Mouse (Mus musculus): Measurements from ENCODE around the gene Tob2. TPM values are rescaled to one million over a fixed set of nuclear protein-coding genes. Genes with fewer than 3 reads are reported as not detected.

Gene Tob2
- polyA plus RNA-seq, 1 experiment from 2014 or later: 14.7 TPM

- Histone ChIP-seq H3K36me3 (no peaks in the 10 kb centered on the region), H3K4me1 (replicated peaks) (peaks cover 44% of the 10 kb centered on the region), H3K4me3 (peak overlapping the region; percentile 43), H3K27ac (ENCODE audit: poor library complexity, severe bottlenecking) (peak overlapping the region; percentile 65; the same call in 1 of the 2 replicates), H3K9me3 (replicated peaks) (no peaks in the 10 kb centered on the region), H3K9ac (peak overlapping the region; percentile 68), H3K27me3 (replicated peaks) (no peaks in the 10 kb centered on the region), H3K4me2 (peak overlapping the region; percentile 76)
- peak; percentile 80 for ATAC-seq (ENCODE audit: insufficient number of reproducible peaks, low FRiP score)
- WGBS: 1% methylated on average over 33 of the region's 33 CpGs
Observed at GRCm38 (mm10) chr15:81836124-81836821, 22.3 kb downstream of the Tob2 start.

DNA sequence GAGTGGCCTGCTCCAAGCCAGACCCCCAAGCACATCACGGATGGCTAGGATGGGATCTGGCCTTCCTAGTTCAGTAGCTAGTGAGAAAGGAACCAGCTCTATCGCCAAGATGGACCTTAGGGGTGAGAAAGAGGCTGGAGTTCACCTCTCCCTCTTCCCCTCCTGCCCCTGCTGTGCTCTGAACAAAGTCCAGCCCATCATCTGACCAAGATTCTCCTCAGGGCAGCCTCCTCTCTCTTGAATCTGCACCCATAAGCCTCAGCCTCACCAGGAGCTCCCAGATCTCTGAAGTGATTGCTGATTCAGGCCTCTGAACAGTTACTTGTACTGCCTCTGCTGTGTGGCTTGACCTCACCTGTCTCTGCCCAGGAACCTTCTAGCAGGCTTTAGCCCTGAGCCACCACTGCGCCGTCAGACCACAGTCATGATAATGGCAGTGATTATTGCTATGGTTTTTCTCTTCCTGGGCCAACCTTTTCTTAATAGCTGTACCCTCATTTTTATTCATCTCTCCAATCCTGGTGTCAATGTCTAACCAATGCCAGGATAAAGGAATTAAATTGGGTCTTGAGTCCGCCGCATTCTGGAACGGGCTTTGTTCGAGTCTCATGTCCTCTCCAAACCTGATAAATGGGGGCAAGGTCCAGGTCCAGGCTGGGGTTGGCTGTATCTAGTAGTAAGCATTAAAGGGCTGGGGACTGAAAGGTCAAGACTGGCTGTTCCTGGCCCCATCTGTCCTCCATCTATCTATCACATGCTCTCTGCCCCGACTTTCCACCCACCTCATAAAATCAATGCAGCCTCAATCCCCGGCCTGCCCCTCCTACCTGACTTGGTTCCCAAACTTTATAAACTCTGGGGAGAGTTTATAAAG, 23.4 kb downstream of the Tob2 start:
- no peaks in the 10 kb centered on the region for H3K9me3 ChIP-seq (replicated peaks)
- WGBS: 72% methylated on average over 10 of the region's 10 CpGs
- H3K27me3 ChIP-seq (replicated peaks): no peaks in the 10 kb centered on the region
- ATAC-seq (ENCODE audit: insufficient number of reproducible peaks, low FRiP score): no peak
- no peaks in the 10 kb centered on the region for H3K36me3 ChIP-seq
- H3K9ac ChIP-seq: no peak overlapping the region
- H3K4me2 ChIP-seq: peak overlapping the region; percentile 76; the same call in 1 of the 2 replicates
- H3K27ac ChIP-seq (ENCODE audit: poor library complexity, severe bottlenecking): no peak overlapping the region
- H3K4me3 ChIP-seq: no peak overlapping the region
- H3K4me1 ChIP-seq (replicated peaks): peaks cover 48% of the 10 kb centered on the region

DNA sequence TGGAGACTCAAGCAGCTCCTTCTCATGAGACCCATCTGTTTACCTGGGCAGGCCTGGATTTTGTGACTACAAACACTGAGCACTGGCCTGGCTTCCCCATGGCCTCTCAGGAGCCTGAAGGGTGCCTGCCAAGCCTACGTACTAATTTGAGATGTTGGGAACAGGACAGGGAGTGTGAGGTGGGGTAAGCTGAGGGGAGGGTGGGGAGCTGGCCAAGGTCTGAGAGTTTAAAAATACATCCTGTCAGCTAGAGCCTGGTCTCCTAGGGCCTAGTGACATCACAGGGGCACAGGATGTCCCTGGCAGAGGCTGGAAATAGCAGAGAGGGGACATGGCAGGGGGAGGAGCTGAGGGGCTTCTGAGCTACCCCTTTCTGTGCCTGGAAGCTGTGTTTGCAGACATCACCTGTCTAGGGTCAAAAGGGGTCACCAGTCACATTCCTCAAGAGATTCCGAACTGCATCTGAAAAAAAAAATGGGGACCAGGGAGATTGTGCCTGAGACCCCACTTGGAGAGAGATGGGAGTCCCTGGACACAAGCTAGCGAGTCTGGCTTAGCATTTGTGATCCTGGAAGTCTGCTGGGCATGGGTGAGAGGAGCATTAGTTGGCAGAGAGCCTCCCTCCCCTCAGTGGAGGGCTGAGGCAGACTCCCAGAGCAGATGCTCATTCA, 24.3 kb downstream of the Tob2 start:
- H3K4me2 ChIP-seq: no peak overlapping the region
- H3K27me3 ChIP-seq (replicated peaks): no peaks in the 10 kb centered on the region
- no peak for ATAC-seq (ENCODE audit: insufficient number of reproducible peaks, low FRiP score)
- no peaks in the 10 kb centered on the region for H3K9me3 ChIP-seq (replicated peaks)
- H3K9ac ChIP-seq: 0 out of 2 replicates have a peak overlapping the region, but pooled peaks have one; percentile 3
- no peak overlapping the region for H3K27ac ChIP-seq (ENCODE audit: poor library complexity, severe bottlenecking)
- H3K36me3 ChIP-seq: no peaks in the 10 kb centered on the region
- no peak overlapping the region for H3K4me3 ChIP-seq
- H3K4me1 ChIP-seq (replicated peaks): peaks cover 38% of the 10 kb centered on the region
- WGBS: 42% methylated on average over 3 of the region's 3 CpGs

- H3K27me3 ChIP-seq (replicated peaks): no peaks in the 10 kb centered on the region
- H3K9me3 ChIP-seq (replicated peaks): no peaks in the 10 kb centered on the region
- H3K36me3 ChIP-seq: 0 out of 2 replicates have a peak, but pooled peaks cover under 1% of the 10 kb centered on the region
- no peak overlapping the region for H3K9ac ChIP-seq
- no peak overlapping the region for H3K4me3 ChIP-seq
- no peak overlapping the region for H3K27ac ChIP-seq (ENCODE audit: poor library complexity, severe bottlenecking)
- peaks cover 31% of the 10 kb centered on the region for H3K4me1 ChIP-seq (replicated peaks)
- 80% methylated on average over 4 of the region's 4 CpGs for WGBS
- H3K4me2 ChIP-seq: no peak overlapping the region
- ATAC-seq (ENCODE audit: insufficient number of reproducible peaks, low FRiP score): no peak
Observed at GRCm38 (mm10) chr15:81833481-81833880, 25.1 kb downstream of the Tob2 start.

DNA sequence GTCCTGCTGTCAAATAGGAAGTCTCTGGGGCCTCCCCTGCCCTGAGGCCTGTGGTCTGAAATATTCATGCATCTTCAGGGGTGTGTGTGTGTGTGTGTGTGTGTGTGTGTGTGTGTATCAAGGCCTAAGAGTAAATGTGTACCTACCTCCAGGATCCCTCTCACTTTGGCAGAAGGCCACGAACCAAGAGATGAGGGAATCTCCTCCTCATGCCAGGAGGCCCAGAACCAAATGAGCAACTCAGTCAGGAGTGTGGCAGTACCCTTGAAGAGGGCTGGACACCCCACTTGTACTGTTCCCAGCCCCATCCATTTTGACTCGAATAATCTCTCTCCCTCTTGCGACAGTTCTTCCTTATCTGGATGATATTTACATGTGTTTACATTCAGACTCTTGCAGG, 26.4 kb downstream of the Tob2 start:
- Histone ChIP-seq H3K27ac (ENCODE audit: poor library complexity, severe bottlenecking) (no peak overlapping the region), H3K36me3 (peaks cover 7% of the 10 kb centered on the region; the same call in 1 of the 2 replicates), H3K4me1 (replicated peaks) (peaks cover 32% of the 10 kb centered on the region), H3K4me3 (no peak overlapping the region), H3K4me2 (no peak overlapping the region), H3K9ac (no peak overlapping the region), H3K27me3 (replicated peaks) (no peaks in the 10 kb centered on the region), H3K9me3 (replicated peaks) (no peaks in the 10 kb centered on the region)
- WGBS: 81% methylated on average over 3 of the region's 3 CpGs
- ATAC-seq (ENCODE audit: insufficient number of reproducible peaks, low FRiP score): no peak

GRCm38 (mm10) chr15:81831136-81831825, 27.3 kb downstream of the Tob2 start:
- peaks cover 9% of the 10 kb centered on the region; the same call in 1 of the 2 replicates for H3K36me3 ChIP-seq
- 14% methylated on average over 24 of the region's 24 CpGs for WGBS
- H3K9me3 ChIP-seq (replicated peaks): no peaks in the 10 kb centered on the region
- H3K9ac ChIP-seq: no peak overlapping the region
- H3K27ac ChIP-seq (ENCODE audit: poor library complexity, severe bottlenecking): no peak overlapping the region
- peaks cover 24% of the 10 kb centered on the region for H3K4me1 ChIP-seq (replicated peaks)
- no peak overlapping the region for H3K4me3 ChIP-seq
- peak; percentile 85 for ATAC-seq (ENCODE audit: insufficient number of reproducible peaks, low FRiP score)
- peak overlapping the region; percentile 27 for H3K4me2 ChIP-seq
- no peaks in the 10 kb centered on the region for H3K27me3 ChIP-seq (replicated peaks)

- peaks cover 17% of the 10 kb centered on the region for H3K4me1 ChIP-seq (replicated peaks)
- no peak overlapping the region for H3K4me3 ChIP-seq
- H3K9me3 ChIP-seq (replicated peaks): no peaks in the 10 kb centered on the region
- no peak overlapping the region for H3K27ac ChIP-seq (ENCODE audit: poor library complexity, severe bottlenecking)
- H3K4me2 ChIP-seq: no peak overlapping the region
- H3K36me3 ChIP-seq: peaks cover 16% of the 10 kb centered on the region
- no peak overlapping the region for H3K9ac ChIP-seq
- 83% methylated on average over 4 of the region's 4 CpGs for WGBS
- H3K27me3 ChIP-seq (replicated peaks): no peaks in the 10 kb centered on the region
- no peak for ATAC-seq (ENCODE audit: insufficient number of reproducible peaks, low FRiP score)
Observed at GRCm38 (mm10) chr15:81830530-81830929, 28.1 kb downstream of the Tob2 start.

DNA sequence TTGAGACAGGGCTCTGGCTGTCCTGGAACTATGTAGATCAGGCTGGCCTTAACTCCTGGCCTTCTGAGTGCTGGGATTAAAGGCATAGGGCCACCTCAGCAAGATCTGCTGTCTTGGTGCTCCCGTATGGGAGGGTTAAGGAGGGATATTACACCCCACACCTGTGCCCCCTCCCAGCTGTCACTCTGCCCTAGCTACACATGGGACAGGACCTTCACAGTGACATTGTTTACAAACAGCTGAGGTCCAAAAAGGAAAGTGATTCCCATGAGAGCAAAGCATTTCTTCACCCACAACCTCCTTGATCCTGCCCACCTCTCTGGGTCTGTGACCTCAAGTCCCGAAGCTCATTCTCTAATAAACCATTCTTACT, 29.4 kb downstream of the Tob2 start:
- Histone ChIP-seq H3K4me1 (replicated peaks) (peaks cover 11% of the 10 kb centered on the region), H3K9me3 (replicated peaks) (no peaks in the 10 kb centered on the region), H3K4me3 (no peak overlapping the region), H3K4me2 (no peak overlapping the region), H3K27ac (ENCODE audit: poor library complexity, severe bottlenecking) (no peak overlapping the region), H3K36me3 (peaks cover 29% of the 10 kb centered on the region), H3K9ac (no peak overlapping the region), H3K27me3 (replicated peaks) (no peaks in the 10 kb centered on the region)
- no peak for ATAC-seq (ENCODE audit: insufficient number of reproducible peaks, low FRiP score)
- WGBS: 63% methylated on average over 2 of the region's 2 CpGs

DNA sequence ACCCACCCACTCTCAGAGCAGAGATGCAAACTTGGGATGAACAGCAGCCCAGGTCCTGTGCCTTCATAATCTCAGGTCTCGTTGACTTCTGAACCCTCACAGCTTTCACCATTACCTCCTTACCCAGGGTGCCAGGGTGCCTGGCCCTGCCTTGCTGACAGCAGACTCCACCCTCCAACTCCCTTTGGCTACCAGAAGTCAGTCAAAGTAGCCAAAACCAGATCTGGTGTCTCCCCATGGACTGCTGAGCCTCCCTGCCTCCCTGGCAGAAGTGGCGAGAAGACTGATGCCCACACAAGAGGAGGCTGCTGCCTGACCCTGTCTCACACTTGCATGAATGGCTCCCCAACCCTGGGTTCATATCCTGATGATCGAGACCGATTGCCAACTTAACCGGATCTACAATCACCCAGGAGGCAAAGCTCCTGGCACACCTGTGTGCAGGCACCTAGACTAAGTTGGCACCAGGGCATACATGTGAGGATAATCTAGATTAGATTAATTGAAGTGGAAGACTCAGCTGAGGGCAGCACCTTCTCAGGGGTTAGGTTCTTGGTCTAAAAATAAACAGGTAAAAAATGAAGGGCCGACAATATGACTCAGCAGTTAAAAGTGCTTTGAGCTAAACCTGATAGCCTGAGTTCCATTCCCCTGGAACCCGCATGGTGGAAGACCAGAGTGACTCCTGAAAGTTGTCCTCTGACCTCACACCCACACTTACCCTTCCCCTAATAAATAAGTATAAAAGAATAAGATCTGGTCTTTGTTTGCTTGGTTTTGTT, 30.0 kb downstream of the Tob2 start:
- Histone ChIP-seq H3K27me3 (replicated peaks) (no peaks in the 10 kb centered on the region), H3K36me3 (peaks cover 35% of the 10 kb centered on the region), H3K4me3 (no peak overlapping the region), H3K9me3 (replicated peaks) (no peaks in the 10 kb centered on the region), H3K27ac (ENCODE audit: poor library complexity, severe bottlenecking) (no peak overlapping the region), H3K4me2 (no peak overlapping the region), H3K4me1 (replicated peaks) (peaks cover 6% of the 10 kb centered on the region; the same call in 1 of the 2 replicates), H3K9ac (no peak overlapping the region)
- 70% methylated on average over 7 of the region's 7 CpGs for WGBS
- no peak for ATAC-seq (ENCODE audit: insufficient number of reproducible peaks, low FRiP score)

- H3K27me3 ChIP-seq (replicated peaks): no peaks in the 10 kb centered on the region
- H3K4me3 ChIP-seq: no peak overlapping the region
- no peak overlapping the region for H3K9ac ChIP-seq
- no peak overlapping the region for H3K27ac ChIP-seq (ENCODE audit: poor library complexity, severe bottlenecking)
- peaks cover 68% of the 10 kb centered on the region for H3K36me3 ChIP-seq
- ATAC-seq (ENCODE audit: insufficient number of reproducible peaks, low FRiP score): no peak
- H3K4me2 ChIP-seq: no peak overlapping the region
- no peaks in the 10 kb centered on the region for H3K9me3 ChIP-seq (replicated peaks)
- H3K4me1 ChIP-seq (replicated peaks): peaks cover 2% of the 10 kb centered on the region; the same call in 1 of the 2 replicates
- WGBS: 88% methylated on average over 3 of the region's 3 CpGs
Observed at GRCm38 (mm10) chr15:81824832-81825231, 33.8 kb downstream of the Tob2 start.

Data from heart, embryonic 12.5 days (tissue).